Mouse (Mus musculus) forebrain, postnatal 0 days (tissue): Measurements from ENCODE around the gene Acin1. TPM values are rescaled to one million over a fixed set of nuclear protein-coding genes. Genes with fewer than 3 reads are reported as not detected.

Source experiments
- ATAC-seq: fragments of 200-750 bp; cut with Nextera tagmentation; 2 replicates; pipeline ENCODE4 v1.8.0; 2017; ENCODE audit warnings: mild to moderate bottlenecking, moderate library complexity
- DNase-seq: peaks from one replicate; pipeline ENCODE4 v3.0.0-alpha.2; 2015
- H3K27ac ChIP-seq: fragments of 300-500 bp; sonication (generic); 2 replicates; pipeline ENCODE4 v1.5.1; 2014; ENCODE audit warnings: low read depth, mild to moderate bottlenecking, antibody characterized with exemption, low read length, moderate library complexity, mixed read lengths
- H3K27me3 ChIP-seq: fragments of 300-500 bp; sonication (generic); 2 replicates; pipeline ENCODE4 v1.6.1; 2014; ENCODE audit warnings: mild to moderate bottlenecking, low read length, mixed read lengths; ENCODE audit not compliant: insufficient read depth
- H3K36me3 ChIP-seq: fragments of 300-500 bp; sonication (generic); 2 replicates; pipeline ENCODE4 v1.6.1; 2014; ENCODE audit warnings: mild to moderate bottlenecking, moderate library complexity; ENCODE audit not compliant: insufficient read depth
- H3K4me1 ChIP-seq: fragments of 300-500 bp; sonication (generic); 2 replicates; pipeline ENCODE4 v1.6.1; 2014; ENCODE audit warnings: antibody characterized with exemption; ENCODE audit not compliant: insufficient read depth
- H3K4me2 ChIP-seq: fragments of 300-500 bp; sonication (generic); 2 replicates; pipeline ENCODE4 v1.6.1; 2014; ENCODE audit warnings: low read depth, mild to moderate bottlenecking, moderate library complexity
- H3K4me3 ChIP-seq: fragments of 300-500 bp; sonication (generic); 2 replicates; pipeline ENCODE4 v1.5.1; 2014; ENCODE audit warnings: low read depth, low read length, mixed read lengths
- H3K9ac ChIP-seq: fragments of 300-500 bp; sonication (generic); 2 replicates; pipeline ENCODE4 v1.6.1; 2014; ENCODE audit warnings: mild to moderate bottlenecking
- H3K9me3 ChIP-seq: fragments of 300-500 bp; sonication (generic); 2 replicates; pipeline ENCODE4 v1.6.1; 2016; ENCODE audit warnings: low read length
- CTCF ChIP-seq: sonication (generic); IDR thresholded peaks from 2 replicates; pipeline ENCODE4 v1.5.1; 2016; ENCODE audit warnings: antibody characterized with exemption, control low read depth, low read depth
- WGBS: fragments of 180-500 bp; shearing (Covaris S2); extraction: QIAGEN DNeasy Blood & Tissue Kit; methylation state at CpG from one replicate; pipeline ENCODE4 v1.1.7; 2014; 5-methylcytosine and 5-hydroxymethylcytosine counted together
- polyA plus RNA-seq: library from polyadenylated mRNA; unstranded; fragments of >200 nt; fragmentation: Nextera tagmentation; extraction: Ambion mirVana; gene quantifications from 2 replicates; pipeline ENCODE4 v1.2.1, GENCODE M21; 2015
- total RNA-seq: library from RNA; depleted of rRNA; stranded (reverse); fragments of >200 nt; gene quantifications from 2 replicates; pipeline ENCODE4 v1.2.3, GENCODE M21; 2014

Gene Acin1
- total and polyA plus RNA-seq, 2 experiments from 2014 or later: 97.0 to 143 TPM

- no peaks in the 10 kb centered on the region for H3K27me3 ChIP-seq
- peak overlapping the region; percentile 67 for H3K4me2 ChIP-seq
- ATAC-seq (peak; percentile 92), DNase-seq (peak; percentile 89)
- H3K9me3 ChIP-seq: no peaks in the 10 kb centered on the region
- H3K4me3 ChIP-seq: peak overlapping the region; percentile 87
- peak; percentile 10; the same call in 1 of the 2 replicates for TF ChIP-seq CTCF
- H3K4me1 ChIP-seq: peaks cover 16% of the 10 kb centered on the region
- peak overlapping the region; percentile 93 for H3K27ac ChIP-seq
- H3K9ac ChIP-seq: peak overlapping the region; percentile 85
- H3K36me3 ChIP-seq: peaks cover 50% of the 10 kb centered on the region
- 0% methylated on average over 12 of the region's 12 CpGs for WGBS
Observed at GRCm38 (mm10) chr14:54653496-54653895, 33.2 kb downstream of the Acin1 start.

DNA sequence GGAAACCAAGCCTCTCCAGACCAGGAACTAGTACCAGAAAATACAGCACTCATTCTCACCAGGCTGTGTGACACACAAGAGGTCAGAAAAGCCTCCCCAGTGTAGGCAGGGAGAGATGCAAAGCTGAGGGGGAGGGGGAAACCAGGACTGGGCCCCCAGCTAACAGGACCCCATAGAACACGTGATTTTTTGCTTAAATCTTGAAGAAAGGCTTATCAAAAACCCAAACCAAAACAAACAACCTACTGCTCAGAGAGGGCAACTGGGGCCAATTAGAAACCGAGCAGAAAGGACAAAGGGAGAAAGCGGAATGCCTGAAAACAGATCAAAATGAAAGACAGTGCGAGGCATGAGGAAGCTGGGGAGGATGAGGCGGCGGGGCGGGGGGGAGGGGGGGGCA lies 33.9 kb downstream of the Acin1 start:
- peaks cover 50% of the 10 kb centered on the region for H3K36me3 ChIP-seq
- H3K27me3 ChIP-seq: no peaks in the 10 kb centered on the region
- peak; percentile 23; the same call in 1 of the 2 replicates for ATAC-seq
- peak overlapping the region; percentile 85 for H3K9ac ChIP-seq
- H3K27ac ChIP-seq: peak overlapping the region; percentile 93
- peak; percentile 19 for DNase-seq
- no peaks in the 10 kb centered on the region for H3K9me3 ChIP-seq
- peaks cover 16% of the 10 kb centered on the region for H3K4me1 ChIP-seq
- peak overlapping the region; percentile 67 for H3K4me2 ChIP-seq
- 3% methylated on average over 7 of the region's 7 CpGs for WGBS
- TF ChIP-seq CTCF: no peak
- peak overlapping the region; percentile 87 for H3K4me3 ChIP-seq

- no peak overlapping the region for H3K4me3 ChIP-seq
- no peak overlapping the region for H3K9ac ChIP-seq
- no peak for DNase-seq
- 74% methylated on average over 4 of the region's 4 CpGs for WGBS
- H3K4me2 ChIP-seq: peak overlapping the region; percentile 67; the same call in 1 of the 2 replicates
- peaks cover 16% of the 10 kb centered on the region for H3K4me1 ChIP-seq
- TF ChIP-seq CTCF: no peak
- no peak overlapping the region for H3K27ac ChIP-seq
- H3K36me3 ChIP-seq: peaks cover 53% of the 10 kb centered on the region
- no peaks in the 10 kb centered on the region for H3K27me3 ChIP-seq
- ATAC-seq: no peak
- H3K9me3 ChIP-seq: no peaks in the 10 kb centered on the region
Observed at GRCm38 (mm10) chr14:54651556-54651955, 35.2 kb downstream of the Acin1 start.

DNA sequence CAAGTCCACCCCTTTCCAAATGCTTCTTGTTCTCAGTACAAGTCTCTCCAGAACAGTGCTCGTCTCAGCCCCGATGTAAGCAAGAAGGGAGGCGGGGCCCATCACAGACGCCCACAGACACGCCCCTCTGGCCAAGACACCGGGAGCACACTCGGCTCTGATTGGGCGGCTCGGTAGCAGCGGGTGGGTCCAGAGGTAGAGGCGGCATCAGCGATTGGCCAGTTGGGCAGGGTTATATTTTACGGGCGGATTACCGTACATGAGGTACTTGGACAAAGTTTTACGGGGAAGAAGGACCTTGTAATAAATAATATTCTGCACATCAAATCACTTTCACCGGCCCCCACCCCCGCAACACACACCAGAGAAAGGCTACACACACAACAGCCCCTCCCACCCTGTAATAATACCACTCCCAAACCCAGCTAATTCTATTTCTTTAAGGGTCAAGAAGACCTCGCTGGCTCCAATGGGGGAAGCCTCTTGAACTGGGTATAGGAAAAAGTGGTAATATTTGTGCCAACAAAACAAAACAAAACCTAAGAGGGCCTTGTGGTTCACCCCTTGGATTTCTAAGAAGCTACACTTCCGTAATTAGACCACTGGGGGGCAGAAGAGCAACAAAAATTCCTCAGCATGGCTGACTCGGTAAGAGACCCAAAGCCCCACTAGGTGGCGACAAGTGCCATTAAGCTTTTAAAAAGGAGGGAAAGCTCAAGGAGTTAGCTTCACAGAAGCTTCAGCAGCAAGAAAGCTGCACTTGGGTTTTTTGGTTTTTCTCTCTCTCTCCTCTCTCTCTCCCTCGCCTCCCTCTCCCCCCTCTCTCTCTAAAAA lies 35.9 kb downstream of the Acin1 start:
- Histone ChIP-seq H3K4me2 (no peak overlapping the region), H3K4me3 (no peak overlapping the region), H3K9me3 (no peaks in the 10 kb centered on the region), H3K27me3 (no peaks in the 10 kb centered on the region), H3K36me3 (peaks cover 54% of the 10 kb centered on the region), H3K9ac (no peak overlapping the region), H3K27ac (no peak overlapping the region), H3K4me1 (peaks cover 16% of the 10 kb centered on the region)
- WGBS: 60% methylated on average over 23 of the region's 23 CpGs
- DNase-seq (peak; percentile 95), ATAC-seq (peak; percentile 72)
- peak; percentile 96 for TF ChIP-seq CTCF

DNA sequence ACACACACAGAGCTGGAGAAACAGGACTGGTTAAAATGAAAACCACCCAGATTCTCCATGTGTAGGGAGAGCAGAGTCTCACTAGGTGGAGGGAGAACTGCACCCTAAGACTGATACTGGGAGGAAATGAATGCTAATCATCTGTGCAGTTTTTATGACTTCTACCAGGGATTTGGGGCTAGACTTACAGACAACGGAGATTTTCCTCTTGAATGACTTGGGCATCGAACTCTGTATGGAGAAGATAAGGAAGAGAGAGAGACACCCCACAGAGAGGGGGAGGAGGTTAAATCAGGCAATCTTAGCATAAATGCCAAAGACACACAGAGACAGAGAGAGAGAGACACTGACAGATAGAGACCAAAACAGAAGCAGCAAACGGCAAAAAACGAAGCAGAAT lies 38.8 kb downstream of the Acin1 start:
- ATAC-seq: no peak
- no peaks in the 10 kb centered on the region for H3K9me3 ChIP-seq
- peaks cover 14% of the 10 kb centered on the region for H3K4me1 ChIP-seq
- no peak overlapping the region for H3K4me2 ChIP-seq
- H3K4me3 ChIP-seq: no peak overlapping the region
- no peak for DNase-seq
- H3K36me3 ChIP-seq: peaks cover 78% of the 10 kb centered on the region
- H3K27ac ChIP-seq: no peak overlapping the region
- H3K27me3 ChIP-seq: no peaks in the 10 kb centered on the region
- 70% methylated on average over 4 of the region's 4 CpGs for WGBS
- TF ChIP-seq CTCF: no peak
- no peak overlapping the region for H3K9ac ChIP-seq

DNA sequence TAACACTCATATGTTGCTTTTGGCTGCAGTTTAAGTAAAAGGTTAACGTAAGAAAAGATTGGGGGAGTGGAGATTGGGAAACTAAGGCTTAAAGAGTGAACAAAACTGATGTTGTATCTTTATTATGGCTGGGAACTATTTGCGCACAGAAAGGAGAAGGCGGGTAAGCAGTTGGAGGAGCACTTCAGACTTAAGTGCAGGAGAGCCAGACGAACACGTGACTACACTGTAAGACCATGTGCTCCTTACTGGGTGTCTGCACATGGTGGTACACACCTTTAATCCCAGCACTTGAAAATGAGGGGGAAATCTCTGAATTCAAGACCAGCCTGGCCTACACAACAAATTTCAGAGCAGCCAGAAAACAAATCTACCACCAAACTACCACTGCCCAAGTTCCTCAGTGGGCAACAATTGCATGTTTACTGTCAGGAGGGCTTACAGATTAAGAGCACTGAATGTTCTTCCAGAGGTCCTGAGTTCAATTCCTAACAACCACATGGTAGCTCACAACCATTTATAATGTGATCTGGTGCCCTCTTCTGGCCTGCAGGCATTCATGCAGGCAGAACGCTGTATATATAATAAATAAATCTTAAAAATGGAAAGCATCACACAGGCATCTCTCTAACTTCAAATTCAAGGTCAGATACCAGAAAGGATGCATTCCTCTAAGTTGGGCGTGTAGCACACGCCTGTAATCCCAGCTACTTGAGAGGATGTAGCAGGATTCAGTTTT lies 39.7 kb downstream of the Acin1 start:
- no peak overlapping the region for H3K4me2 ChIP-seq
- WGBS: 91% methylated on average over 8 of the region's 8 CpGs
- no peak overlapping the region for H3K9ac ChIP-seq
- peaks cover 7% of the 10 kb centered on the region for H3K4me1 ChIP-seq
- no peak overlapping the region for H3K27ac ChIP-seq
- H3K27me3 ChIP-seq: no peaks in the 10 kb centered on the region
- H3K36me3 ChIP-seq: peaks cover 86% of the 10 kb centered on the region
- DNase-seq (peak; percentile 22), ATAC-seq (no peak)
- no peaks in the 10 kb centered on the region for H3K9me3 ChIP-seq
- H3K4me3 ChIP-seq: no peak overlapping the region
- TF ChIP-seq CTCF: peak; percentile 59

GRCm38 (mm10) chr14:54646455-54646854 lies 40.3 kb downstream of the Acin1 start:
- H3K27me3 ChIP-seq: no peaks in the 10 kb centered on the region
- H3K27ac ChIP-seq: no peak overlapping the region
- ATAC-seq (no peak), DNase-seq (no peak)
- TF ChIP-seq CTCF: no peak
- 0 out of 2 replicates have a peak, but pooled peaks cover 1% of the 10 kb centered on the region for H3K4me1 ChIP-seq
- H3K4me2 ChIP-seq: no peak overlapping the region
- peaks cover 84% of the 10 kb centered on the region for H3K36me3 ChIP-seq
- H3K4me3 ChIP-seq: no peak overlapping the region
- H3K9ac ChIP-seq: no peak overlapping the region
- WGBS: 94% methylated on average over 17 of the region's 17 CpGs
- H3K9me3 ChIP-seq: no peaks in the 10 kb centered on the region
